ENCODE assay signal across 30 mouse cellular contexts in the genomic region with DNA sequence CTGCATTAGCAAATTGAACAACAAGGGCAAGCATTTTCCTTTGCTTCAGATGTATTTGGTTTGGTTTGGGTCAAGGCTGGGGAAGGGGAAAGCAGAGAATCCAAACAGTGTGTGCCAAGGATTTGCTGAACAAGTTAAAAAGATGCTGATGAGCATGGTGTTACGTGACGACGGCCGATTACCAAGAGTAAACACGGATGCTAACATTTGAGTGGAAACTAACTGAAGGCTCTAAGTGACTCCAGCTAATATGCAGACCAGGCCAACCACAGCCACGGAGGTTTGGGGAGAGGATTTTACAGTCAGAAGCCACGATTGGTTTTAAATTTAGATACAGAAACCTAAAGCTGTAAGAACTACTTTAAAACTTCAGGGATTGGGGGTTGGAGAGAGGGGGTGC.
DNase-seq lines count a peak whose midpoint lies in the region; ATAC-seq and TF ChIP-seq lines count a peak whose summit lies in the region.
"Had no signal": no experiment of that assay in that cellular context is flagged by ENCODE, and none has a peak within 500 bp of the region (broad histone marks: within the 10 kb centered on the region; RNA-seq: fewer than 3 reads in every experiment).

No protein-coding gene starts in this region.

- ATAC-seq in lung, embryonic 15.5 days (ENCODE audit: borderline replicate concordance, extremely low read depth, low FRiP score, low TSS enrichment), result 0 out of 2 replicates have a peak, but pooled peaks have one; percentile 28
- no peak for ATAC-seq in embryonic facial prominence, embryonic 15.5 days (ENCODE audit: insufficient number of reproducible peaks, low FRiP score, low TSS enrichment, low read depth)
- ATAC-seq in midbrain, embryonic 16.5 days, result no peak
- ATAC-seq: forebrain, embryonic 13.5 days; forebrain, postnatal 0 days; hindbrain, postnatal 0 days; inflammation-experienced regulatory T-cells, adult 6 months; Patski had no signal

- no peak for TF ChIP-seq POLR2A in brain, embryonic 14.5 days (IDR thresholded peaks at IDR 0.05; ENCODE audit: borderline replicate concordance, extremely low read depth, insufficient read depth, insufficient read length, poor library complexity, severe bottlenecking)

- no peak overlapping the region for H3K4me3 ChIP-seq in heart, embryonic 10.5 days
- no peak overlapping the region for H3K4me3 ChIP-seq in lung, embryonic 15.5 days
- no peak overlapping the region for H3K4me3 ChIP-seq in embryonic facial prominence, embryonic 15.5 days (replicated peaks)
- no peak overlapping the region for H3K4me3 ChIP-seq in midbrain, embryonic 16.5 days (ENCODE audit: low read depth, low read length)
- H3K4me3 ChIP-seq: forebrain, embryonic 10.5 days; forebrain, embryonic 13.5 days; gastrocnemius, adult 2 months; heart, embryonic 13.5 days had no signal

- WGBS in heart, embryonic 10.5 days, result 80% methylated on average over 7 of the region's 7 CpGs
- 44% methylated on average over 7 of the region's 7 CpGs for WGBS in lung, embryonic 15.5 days
- WGBS in embryonic facial prominence, embryonic 15.5 days, result 42% methylated on average over 7 of the region's 7 CpGs
- WGBS in midbrain, embryonic 16.5 days, result 75% methylated on average over 7 of the region's 7 CpGs

- no peak overlapping the region for H3K9ac ChIP-seq in lung, embryonic 15.5 days
- H3K9ac ChIP-seq in embryonic facial prominence, embryonic 15.5 days, result no peak overlapping the region
- H3K9ac ChIP-seq in midbrain, embryonic 16.5 days (ENCODE audit: low read depth, low read length), result no peak overlapping the region
- H3K9ac ChIP-seq: forebrain, embryonic 13.5 days; forebrain, postnatal 0 days; heart, embryonic 13.5 days; hindbrain, embryonic 14.5 days had no signal

- no peaks in the 10 kb centered on the region for H3K4me1 ChIP-seq in heart, embryonic 10.5 days
- no peaks in the 10 kb centered on the region for H3K4me1 ChIP-seq in lung, embryonic 15.5 days
- H3K4me1 ChIP-seq in embryonic facial prominence, embryonic 15.5 days, result 0 out of 2 replicates have a peak, but pooled peaks cover 7% of the 10 kb centered on the region
- peaks cover 3% of the 10 kb centered on the region; the same call in 1 of the 2 replicates for H3K4me1 ChIP-seq in midbrain, embryonic 16.5 days (ENCODE audit: control insufficient read depth, insufficient read depth, low read length)
- H3K4me1 ChIP-seq: heart, embryonic 13.5 days had no signal

- H3K4me2 ChIP-seq in lung, embryonic 15.5 days, result no peak overlapping the region
- H3K4me2 ChIP-seq in embryonic facial prominence, embryonic 15.5 days (replicated peaks), result no peak overlapping the region
- no peak overlapping the region for H3K4me2 ChIP-seq in midbrain, embryonic 16.5 days (ENCODE audit: low read length)
- H3K4me2 ChIP-seq: forebrain, embryonic 13.5 days; heart, embryonic 13.5 days; hindbrain, embryonic 14.5 days had no signal

- no peaks in the 10 kb centered on the region for H3K27me3 ChIP-seq in heart, embryonic 10.5 days (ENCODE audit: insufficient read depth, poor library complexity, severe bottlenecking)
- H3K27me3 ChIP-seq in lung, embryonic 15.5 days, result no peaks in the 10 kb centered on the region
- no peaks in the 10 kb centered on the region for H3K27me3 ChIP-seq in embryonic facial prominence, embryonic 15.5 days
- no peaks in the 10 kb centered on the region for H3K27me3 ChIP-seq in midbrain, embryonic 16.5 days (ENCODE audit: control insufficient read depth, insufficient read depth, low read depth, low read length)
- H3K27me3 ChIP-seq: CH12.LX; forebrain, embryonic 13.5 days; Patski had no signal

- no peak overlapping the region for H3K27ac ChIP-seq in heart, embryonic 10.5 days
- 0 out of 2 replicates have a peak overlapping the region, but pooled peaks have one; percentile 1 for H3K27ac ChIP-seq in lung, embryonic 15.5 days
- peak overlapping the region; percentile 44; the same call in 1 of the 2 replicates for H3K27ac ChIP-seq in embryonic facial prominence, embryonic 15.5 days (replicated peaks)
- no peak overlapping the region for H3K27ac ChIP-seq in midbrain, embryonic 16.5 days (ENCODE audit: low read length)
- H3K27ac ChIP-seq: forebrain, embryonic 10.5 days; forebrain, embryonic 13.5 days; gastrocnemius, adult 2 months; heart, embryonic 13.5 days; hindbrain, embryonic 14.5 days; hindbrain, postnatal 0 days had no signal

- TF ChIP-seq CTCF in brain, embryonic 14.5 days (IDR thresholded peaks at IDR 0.05; ENCODE audit: borderline replicate concordance, extremely low read depth, insufficient read depth, insufficient read length), result no peak

- no peaks in the 10 kb centered on the region for H3K36me3 ChIP-seq in heart, embryonic 10.5 days
- no peaks in the 10 kb centered on the region for H3K36me3 ChIP-seq in lung, embryonic 15.5 days
- H3K36me3 ChIP-seq in embryonic facial prominence, embryonic 15.5 days, result no peaks in the 10 kb centered on the region
- no peaks in the 10 kb centered on the region for H3K36me3 ChIP-seq in midbrain, embryonic 16.5 days (ENCODE audit: control insufficient read depth, insufficient read depth, low read length)
- H3K36me3 ChIP-seq: forebrain, embryonic 10.5 days; G1E; heart, embryonic 13.5 days had no signal

- DNase-seq in heart, adult 11 months, result peak; percentile 44
- no peak for DNase-seq in heart, embryonic 10.5 days (ENCODE audit: low spot score)
- DNase-seq in lung, postnatal 25 days (ENCODE audit: low spot score), result no peak
- DNase-seq in brain, embryonic 14.5 days (ENCODE audit: low read depth), result peak; percentile 19
- DNase-seq: adrenal gland, postnatal 10 days; adrenal gland, postnatal 36 days; B cell, adult 2 months; cerebellum, adult 11-12 months; cerebellum, adult 8-10 months; cerebellum, postnatal 10 days; cerebellum, postnatal 36 days; embryo, embryonic 11 days; forebrain, postnatal 0 days; gastrocnemius, adult 2 months; gastrocnemius, postnatal 14 days; heart, adult 18-20 months; heart, postnatal 14 days; heart, postnatal 4 days had no signal

- no peaks in the 10 kb centered on the region for H3K9me3 ChIP-seq in heart, embryonic 10.5 days
- no peaks in the 10 kb centered on the region for H3K9me3 ChIP-seq in lung, embryonic 15.5 days
- no peaks in the 10 kb centered on the region for H3K9me3 ChIP-seq in embryonic facial prominence, embryonic 15.5 days (replicated peaks)
- no peaks in the 10 kb centered on the region for H3K9me3 ChIP-seq in midbrain, embryonic 16.5 days (replicated peaks; ENCODE audit: control insufficient read depth, low read length, poor library complexity, severe bottlenecking)
- H3K9me3 ChIP-seq: forebrain, embryonic 10.5 days; forebrain, embryonic 13.5 days; G1E; heart, embryonic 13.5 days had no signal

Comparison
In these comparisons a context has a peak if more than half of its experiments do, and no peak if none do; other contexts are left out.
1. DNase-seq: peak in heart, adult 11 months (single experiment) and brain, embryonic 14.5 days (single experiment); none in heart, embryonic 10.5 days (single experiment) and lung, postnatal 25 days (single experiment).
2. H3K27ac ChIP-seq: peak in lung, embryonic 15.5 days (single experiment) and embryonic facial prominence, embryonic 15.5 days (single experiment); none in heart, embryonic 10.5 days (single experiment) and midbrain, embryonic 16.5 days (single experiment).